Mouse (Mus musculus): Measurements from ENCODE around the gene Acvr1.

The Acvr1 gene

GRCm38 (mm10) chr2:58454095-58454865 lies 112.7 kb downstream of the Acvr1 start:
- DNase-seq (ENCODE audit: low read depth, low spot score), result no peak
- Histone ChIP-seq H3K36me3 (ENCODE audit: control insufficient read depth, insufficient read depth, low read length, poor library complexity, severe bottlenecking) (no peaks in the 10 kb centered on the region), H3K27me3 (ENCODE audit: control insufficient read depth, insufficient read depth, low read length, poor library complexity, severe bottlenecking) (no peaks in the 10 kb centered on the region)

GRCm38 (mm10) chr2:58447001-58447400 lies 120.0 kb downstream of the Acvr1 start:
- H3K27me3 ChIP-seq (ENCODE audit: control insufficient read depth, insufficient read depth, low read length, poor library complexity, severe bottlenecking), result no peaks in the 10 kb centered on the region
- DNase-seq (ENCODE audit: low read depth, low spot score), result no peak

GRCm38 (mm10) chr2:58443163-58443562 lies 123.8 kb downstream of the Acvr1 start:
- H3K27me3 ChIP-seq (ENCODE audit: control insufficient read depth, insufficient read depth, low read length, poor library complexity, severe bottlenecking), result no peaks in the 10 kb centered on the region
- H3K36me3 ChIP-seq (ENCODE audit: control insufficient read depth, insufficient read depth, low read length, poor library complexity, severe bottlenecking), result no peaks in the 10 kb centered on the region
- no peak for DNase-seq (ENCODE audit: low read depth, low spot score)

More at GRCm38 (mm10) chr2:58447001-58447400, 120.0 kb downstream of the Acvr1 start:
- H3K36me3 ChIP-seq (ENCODE audit: control insufficient read depth, insufficient read depth, low read length, poor library complexity, severe bottlenecking), result no peaks in the 10 kb centered on the region

- DNase-seq (ENCODE audit: low read depth, low spot score), result no peak
- Histone ChIP-seq H3K36me3 (ENCODE audit: control insufficient read depth, insufficient read depth, low read length, poor library complexity, severe bottlenecking) (no peaks in the 10 kb centered on the region), H3K27me3 (ENCODE audit: control insufficient read depth, insufficient read depth, low read length, poor library complexity, severe bottlenecking) (no peaks in the 10 kb centered on the region)
Measured at GRCm38 (mm10) chr2:58436911-58437310, 130.0 kb downstream of the Acvr1 start.

- DNase-seq (ENCODE audit: low read depth, low spot score), result no peak
- no peaks in the 10 kb centered on the region for H3K36me3 ChIP-seq (ENCODE audit: control insufficient read depth, insufficient read depth, low read length, poor library complexity, severe bottlenecking)
- no peaks in the 10 kb centered on the region for H3K27me3 ChIP-seq (ENCODE audit: control insufficient read depth, insufficient read depth, low read length, poor library complexity, severe bottlenecking)
Measured at GRCm38 (mm10) chr2:58435507-58435906, 131.4 kb downstream of the Acvr1 start.

- H3K27me3 ChIP-seq (ENCODE audit: control insufficient read depth, insufficient read depth, low read length, poor library complexity, severe bottlenecking), result no peaks in the 10 kb centered on the region
- no peaks in the 10 kb centered on the region for H3K36me3 ChIP-seq (ENCODE audit: control insufficient read depth, insufficient read depth, low read length, poor library complexity, severe bottlenecking)
- DNase-seq (ENCODE audit: low read depth, low spot score), result no peak
Measured at GRCm38 (mm10) chr2:58434438-58434837, 132.5 kb downstream of the Acvr1 start.

GRCm38 (mm10) chr2:58433317-58433716 lies 133.6 kb downstream of the Acvr1 start:
- no peaks in the 10 kb centered on the region for H3K27me3 ChIP-seq (ENCODE audit: control insufficient read depth, insufficient read depth, low read length, poor library complexity, severe bottlenecking)
- H3K36me3 ChIP-seq (ENCODE audit: control insufficient read depth, insufficient read depth, low read length, poor library complexity, severe bottlenecking), result no peaks in the 10 kb centered on the region
- no peak for DNase-seq (ENCODE audit: low read depth, low spot score)

GRCm38 (mm10) chr2:58432211-58432610 lies 134.7 kb downstream of the Acvr1 start:
- no peak for DNase-seq (ENCODE audit: low read depth, low spot score)
- Histone ChIP-seq H3K27me3 (ENCODE audit: control insufficient read depth, insufficient read depth, low read length, poor library complexity, severe bottlenecking) (no peaks in the 10 kb centered on the region), H3K36me3 (ENCODE audit: control insufficient read depth, insufficient read depth, low read length, poor library complexity, severe bottlenecking) (no peaks in the 10 kb centered on the region)

- no peak for DNase-seq (ENCODE audit: low read depth, low spot score)
- no peaks in the 10 kb centered on the region for H3K27me3 ChIP-seq (ENCODE audit: control insufficient read depth, insufficient read depth, low read length, poor library complexity, severe bottlenecking)
- no peaks in the 10 kb centered on the region for H3K36me3 ChIP-seq (ENCODE audit: control insufficient read depth, insufficient read depth, low read length, poor library complexity, severe bottlenecking)
Measured at GRCm38 (mm10) chr2:58425436-58426004, 141.4 kb downstream of the Acvr1 start.

GRCm38 (mm10) chr2:58423319-58423718 lies 143.6 kb downstream of the Acvr1 start:
- Histone ChIP-seq H3K36me3 (ENCODE audit: control insufficient read depth, insufficient read depth, low read length, poor library complexity, severe bottlenecking) (no peaks in the 10 kb centered on the region), H3K27me3 (ENCODE audit: control insufficient read depth, insufficient read depth, low read length, poor library complexity, severe bottlenecking) (no peaks in the 10 kb centered on the region)
- DNase-seq (ENCODE audit: low read depth, low spot score), result peak; percentile 86

GRCm38 (mm10) chr2:58419571-58419970 lies 147.4 kb downstream of the Acvr1 start:
- DNase-seq (ENCODE audit: low read depth, low spot score), result no peak
- H3K27me3 ChIP-seq (ENCODE audit: control insufficient read depth, insufficient read depth, low read length, poor library complexity, severe bottlenecking), result no peaks in the 10 kb centered on the region
- H3K36me3 ChIP-seq (ENCODE audit: control insufficient read depth, insufficient read depth, low read length, poor library complexity, severe bottlenecking), result no peaks in the 10 kb centered on the region

- no peaks in the 10 kb centered on the region for H3K36me3 ChIP-seq (ENCODE audit: control insufficient read depth, insufficient read depth, low read length, poor library complexity, severe bottlenecking)
- no peaks in the 10 kb centered on the region for H3K27me3 ChIP-seq (ENCODE audit: control insufficient read depth, insufficient read depth, low read length, poor library complexity, severe bottlenecking)
- no peak for DNase-seq (ENCODE audit: low read depth, low spot score)
Measured at GRCm38 (mm10) chr2:58418109-58418508, 148.8 kb downstream of the Acvr1 start.

- no peak for DNase-seq (ENCODE audit: low read depth, low spot score)
- no peaks in the 10 kb centered on the region for H3K36me3 ChIP-seq (ENCODE audit: control insufficient read depth, insufficient read depth, low read length, poor library complexity, severe bottlenecking)
- H3K27me3 ChIP-seq (ENCODE audit: control insufficient read depth, insufficient read depth, low read length, poor library complexity, severe bottlenecking), result no peaks in the 10 kb centered on the region
Measured at GRCm38 (mm10) chr2:58417684-58418083, 149.3 kb downstream of the Acvr1 start.

GRCm38 (mm10) chr2:58415037-58415436 lies 151.9 kb downstream of the Acvr1 start:
- DNase-seq (ENCODE audit: low read depth, low spot score), result peak; percentile 43
- Histone ChIP-seq H3K27me3 (ENCODE audit: control insufficient read depth, insufficient read depth, low read length, poor library complexity, severe bottlenecking) (no peaks in the 10 kb centered on the region), H3K36me3 (ENCODE audit: control insufficient read depth, insufficient read depth, low read length, poor library complexity, severe bottlenecking) (no peaks in the 10 kb centered on the region)

GRCm38 (mm10) chr2:58408926-58409634 lies 157.9 kb downstream of the Acvr1 start:
- DNase-seq (ENCODE audit: low read depth, low spot score), result no peak
- H3K27me3 ChIP-seq (ENCODE audit: control insufficient read depth, insufficient read depth, low read length, poor library complexity, severe bottlenecking), result no peaks in the 10 kb centered on the region

More at GRCm38 (mm10) chr2:58408926-58409634, 157.9 kb downstream of the Acvr1 start:
- H3K36me3 ChIP-seq (ENCODE audit: control insufficient read depth, insufficient read depth, low read length, poor library complexity, severe bottlenecking), result no peaks in the 10 kb centered on the region
